Mouse (Mus musculus) lung, postnatal 0 days (tissue): ENCODE results near the gene Camkv.

ENCODE experiments used
- CTCF ChIP-seq: IDR thresholded peaks from 2 replicates; pipeline ENCODE4 v1.5.1; 2016; ENCODE audit warnings: antibody characterized with exemption, mild to moderate bottlenecking
- EP300 ChIP-seq: IDR thresholded peaks from 2 replicates; pipeline ENCODE4 v1.6.1; 2016; ENCODE audit warnings: antibody characterized with exemption, mild to moderate bottlenecking, control low read depth

- TF ChIP-seq CTCF, result no peak
- TF ChIP-seq EP300, result peak; percentile 33; the same call in 1 of the 2 replicates
Observed at GRCm38 (mm10) chr9:107981684-107982605, 46.5 kb downstream of the Camkv start.
